Comparison of ENCODE assay signal across 22 mouse cellular contexts in genomic region chr4:29732513-29732912, GRCm38 (mm10).
DNase-seq lines count a peak whose midpoint lies in the region; ATAC-seq and TF ChIP-seq lines count a peak whose summit lies in the region.
"Had no signal": no experiment of that assay in that cellular context is flagged by ENCODE, and none has a peak within 500 bp of the region (broad histone marks: within the 10 kb centered on the region; RNA-seq: fewer than 3 reads in every experiment).

No protein-coding gene starts in this region.

- H3K4me2 ChIP-seq in lung, embryonic 14.5 days = no peak overlapping the region
- H3K4me2 ChIP-seq: forebrain, embryonic 12.5 days; forebrain, embryonic 15.5 days; heart, embryonic 11.5 days; hindbrain, embryonic 12.5 days; hindbrain, embryonic 15.5 days had no signal

- no peaks in the 10 kb centered on the region for H3K4me1 ChIP-seq in lung, embryonic 14.5 days (ENCODE audit: insufficient read depth)
- H3K4me1 ChIP-seq: forebrain, embryonic 12.5 days; forebrain, embryonic 15.5 days; hindbrain, embryonic 12.5 days; hindbrain, embryonic 15.5 days had no signal

- no peaks in the 10 kb centered on the region for H3K36me3 ChIP-seq in lung, embryonic 14.5 days (ENCODE audit: insufficient read depth)
- H3K36me3 ChIP-seq: forebrain, embryonic 12.5 days; forebrain, embryonic 15.5 days; hindbrain, embryonic 12.5 days; hindbrain, embryonic 15.5 days had no signal

- no peak overlapping the region for H3K4me3 ChIP-seq in lung, embryonic 14.5 days (ENCODE audit: low read depth, low read length)
- H3K4me3 ChIP-seq: erythroblast, embryonic 14.5 days; forebrain, embryonic 12.5 days; forebrain, embryonic 15.5 days; heart, adult 2 months; hindbrain, embryonic 12.5 days; hindbrain, embryonic 15.5 days had no signal

- no peaks in the 10 kb centered on the region for H3K27me3 ChIP-seq in lung, embryonic 14.5 days (ENCODE audit: insufficient read depth, low read length)
- H3K27me3 ChIP-seq: forebrain, embryonic 12.5 days; forebrain, embryonic 15.5 days; hindbrain, embryonic 12.5 days; hindbrain, embryonic 15.5 days had no signal

- no peak overlapping the region for H3K9ac ChIP-seq in lung, embryonic 14.5 days
- H3K9ac ChIP-seq: forebrain, embryonic 12.5 days; forebrain, embryonic 15.5 days; hindbrain, embryonic 12.5 days; hindbrain, embryonic 15.5 days had no signal

- TF ChIP-seq CTCF in lung, embryonic 14.5 days (IDR thresholded peaks at IDR 0.05; ENCODE audit: low read depth) = no peak

- no peaks in the 10 kb centered on the region for H3K9me3 ChIP-seq in lung, embryonic 14.5 days (ENCODE audit: low read depth, low read length)
- H3K9me3 ChIP-seq: forebrain, embryonic 12.5 days; forebrain, embryonic 15.5 days; hindbrain, embryonic 12.5 days; hindbrain, embryonic 15.5 days had no signal

- no peak overlapping the region for H3K27ac ChIP-seq in lung, embryonic 14.5 days (ENCODE audit: low read depth)
- H3K27ac ChIP-seq: forebrain, embryonic 12.5 days; forebrain, embryonic 15.5 days; heart, adult 2 months; hindbrain, embryonic 12.5 days; hindbrain, embryonic 15.5 days had no signal

- no peak for ATAC-seq in lung, embryonic 14.5 days (ENCODE audit: insufficient read depth)
- ATAC-seq: activated CD4-positive, CD25-positive, alpha-beta regulatory T cell, adult 4 months; forebrain, embryonic 15.5 days had no signal

- peak; percentile 41 for DNase-seq in embryo, embryonic 11 days
- DNase-seq in embryo, embryonic 10.5 days (ENCODE audit: low spot score) = no peak
- peak; percentile 9 for DNase-seq in lung, embryonic 14.5 days
- DNase-seq in lung, adult 18-20 months = no peak
- peak; percentile 59 for DNase-seq in forelimb bud, embryonic 11.5 days (ENCODE audit: low read depth, low spot score)
- no peak for DNase-seq in liver
- no peak for DNase-seq in heart, adult 9 months (ENCODE audit: low spot score in 2 of 2)
- DNase-seq: adrenal gland, adult 8-10 months; adrenal gland, postnatal 36 days; cerebellum, adult 18-20 months; cerebellum, adult 9-10 months; cerebellum, postnatal 14 days; gastrocnemius, postnatal 10 days; gastrocnemius, postnatal 36 days; heart, adult 2 months had no signal

- WGBS in lung, embryonic 14.5 days = 55% methylated on average over 3 of the region's 3 CpGs

Comparison
In these comparisons a context has a peak if more than half of its experiments do, and no peak if none do; other contexts are left out.
1. DNase-seq: peak in embryo, embryonic 11 days (single experiment), lung, embryonic 14.5 days (single experiment) and forelimb bud, embryonic 11.5 days (single experiment); none in embryo, embryonic 10.5 days (single experiment), lung, adult 18-20 months (0 of 2), liver (single experiment) and heart, adult 9 months (0 of 2).